Mouse (Mus musculus) heart, embryonic 12.5 days (tissue): Measurements from ENCODE around the gene Kynu. TPM values are rescaled to one million over a fixed set of nuclear protein-coding genes. Genes with fewer than 3 reads are reported as not detected.

Experiments
- ATAC-seq: fragments of 200-750 bp; cut with Nextera tagmentation; 2 replicates; pipeline ENCODE4 v1.8.0; 2017; ENCODE audit warnings: moderate TSS enrichment, moderate library complexity; ENCODE audit not compliant: insufficient number of reproducible peaks, low FRiP score
- H3K27ac ChIP-seq: fragments of 300-500 bp; sonication (generic); 2 replicates; pipeline ENCODE4 v1.5.1; 2016; ENCODE audit warnings: mild to moderate bottlenecking, moderate library complexity; ENCODE audit not compliant: poor library complexity, severe bottlenecking
- H3K27me3 ChIP-seq: fragments of 300-500 bp; sonication (generic); replicated peaks from 2 replicates; pipeline ENCODE4 v1.6.1; 2016; ENCODE audit warnings: mild to moderate bottlenecking, moderate library complexity
- H3K36me3 ChIP-seq: fragments of 300-500 bp; sonication (generic); 2 replicates; pipeline ENCODE4 v1.6.1; 2016; ENCODE audit warnings: mild to moderate bottlenecking, moderate library complexity
- H3K4me1 ChIP-seq: fragments of 300-500 bp; sonication (generic); replicated peaks from 2 replicates; pipeline ENCODE4 v1.6.1; 2016; ENCODE audit warnings: mild to moderate bottlenecking
- H3K4me2 ChIP-seq: fragments of 300-500 bp; sonication (generic); 2 replicates; pipeline ENCODE4 v1.6.1; 2016; ENCODE audit warnings: mild to moderate bottlenecking, moderate library complexity
- H3K4me3 ChIP-seq: fragments of 300-500 bp; sonication (generic); 2 replicates; pipeline ENCODE4 v1.5.1; 2016; ENCODE audit warnings: mild to moderate bottlenecking
- H3K9ac ChIP-seq: fragments of 300-500 bp; sonication (generic); 2 replicates; pipeline ENCODE4 v1.6.1; 2016; ENCODE audit warnings: mild to moderate bottlenecking, moderate library complexity
- H3K9me3 ChIP-seq: fragments of 300-500 bp; sonication (generic); replicated peaks from 2 replicates; pipeline ENCODE4 v1.6.1; 2016; ENCODE audit warnings: mild to moderate bottlenecking, moderate library complexity
- WGBS: fragments of 180-500 bp; shearing (Covaris S2); methylation state at CpG from one replicate; pipeline ENCODE4 v1.1.7; 2016; 5-methylcytosine and 5-hydroxymethylcytosine counted together
- polyA plus RNA-seq: library from polyadenylated mRNA; unstranded; fragments of >200 nt; fragmentation: Nextera tagmentation; extraction: Ambion mirVana; gene quantifications from 2 replicates; pipeline ENCODE4 v1.2.1, GENCODE M21; 2016

Gene Kynu
- polyA plus RNA-seq, 1 experiment from 2014 or later = not detected

DNA sequence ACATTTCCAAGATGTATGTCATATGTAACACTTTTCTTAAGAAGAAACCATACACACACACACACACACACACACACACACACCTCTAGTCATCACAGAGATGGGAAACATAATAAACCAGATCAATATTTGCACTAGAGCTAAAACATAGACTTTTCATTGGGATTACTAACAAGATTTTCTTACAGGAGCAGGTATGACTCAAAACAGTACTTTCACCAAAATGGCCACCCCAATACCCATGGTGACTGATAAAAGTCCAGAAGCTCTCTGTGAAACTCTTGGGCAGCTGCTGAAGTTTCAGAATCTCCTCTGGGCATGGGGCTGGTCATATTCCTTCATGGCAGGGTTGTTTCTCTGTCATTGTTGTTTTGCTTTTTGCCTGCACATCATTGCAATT lies 114.5 kb downstream of the Kynu start:
- Histone ChIP-seq H3K4me2 (no peak overlapping the region), H3K4me1 (no peaks in the 10 kb centered on the region), H3K9ac (no peak overlapping the region), H3K27me3 (no peaks in the 10 kb centered on the region), H3K9me3 (no peaks in the 10 kb centered on the region), H3K36me3 (no peaks in the 10 kb centered on the region), H3K4me3 (no peak overlapping the region), H3K27ac (no peak overlapping the region)
- no peak for ATAC-seq

- Histone ChIP-seq H3K4me2 (no peak overlapping the region), H3K27me3 (no peaks in the 10 kb centered on the region), H3K27ac (no peak overlapping the region), H3K9me3 (no peaks in the 10 kb centered on the region), H3K36me3 (no peaks in the 10 kb centered on the region), H3K4me3 (no peak overlapping the region), H3K9ac (no peak overlapping the region), H3K4me1 (no peaks in the 10 kb centered on the region)
- 3% methylated on average over 6 of the region's 6 CpGs for WGBS
- no peak; the same call in 1 of the 2 replicates for ATAC-seq
Measured at GRCm38 (mm10) chr2:43673619-43674018, 118.5 kb downstream of the Kynu start.

GRCm38 (mm10) chr2:43674098-43674497 lies 119.0 kb downstream of the Kynu start:
- no peak for ATAC-seq
- 48% methylated on average over 3 of the region's 3 CpGs for WGBS
- Histone ChIP-seq H3K27me3 (no peaks in the 10 kb centered on the region), H3K4me3 (no peak overlapping the region), H3K4me2 (no peak overlapping the region), H3K9me3 (no peaks in the 10 kb centered on the region), H3K36me3 (no peaks in the 10 kb centered on the region), H3K4me1 (no peaks in the 10 kb centered on the region), H3K27ac (no peak overlapping the region), H3K9ac (no peak overlapping the region)

DNA sequence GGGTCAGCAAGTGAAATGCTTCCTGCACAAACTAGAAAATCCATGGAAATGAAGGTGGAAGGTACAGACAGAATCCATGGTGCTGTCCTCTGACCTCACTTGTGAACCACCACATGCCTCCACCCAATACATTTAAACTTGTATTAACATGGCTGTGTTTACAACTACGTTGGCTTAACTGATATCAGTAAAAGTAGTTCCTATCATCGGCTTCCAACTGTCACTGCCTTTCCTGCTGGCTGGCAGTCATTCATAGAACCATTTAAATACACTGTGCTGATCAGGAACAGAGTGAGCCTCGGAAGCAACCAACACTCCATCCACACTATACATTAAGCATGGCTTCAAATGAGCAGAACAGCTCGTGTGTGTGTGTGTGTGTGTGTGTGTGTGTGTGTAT lies 120.1 kb downstream of the Kynu start:
- WGBS = 46% methylated on average over 4 of the region's 4 CpGs
- Histone ChIP-seq H3K4me1 (no peaks in the 10 kb centered on the region), H3K36me3 (no peaks in the 10 kb centered on the region), H3K9ac (no peak overlapping the region), H3K27me3 (no peaks in the 10 kb centered on the region), H3K9me3 (no peaks in the 10 kb centered on the region), H3K27ac (no peak overlapping the region), H3K4me2 (no peak overlapping the region), H3K4me3 (no peak overlapping the region)
- ATAC-seq = no peak

DNA sequence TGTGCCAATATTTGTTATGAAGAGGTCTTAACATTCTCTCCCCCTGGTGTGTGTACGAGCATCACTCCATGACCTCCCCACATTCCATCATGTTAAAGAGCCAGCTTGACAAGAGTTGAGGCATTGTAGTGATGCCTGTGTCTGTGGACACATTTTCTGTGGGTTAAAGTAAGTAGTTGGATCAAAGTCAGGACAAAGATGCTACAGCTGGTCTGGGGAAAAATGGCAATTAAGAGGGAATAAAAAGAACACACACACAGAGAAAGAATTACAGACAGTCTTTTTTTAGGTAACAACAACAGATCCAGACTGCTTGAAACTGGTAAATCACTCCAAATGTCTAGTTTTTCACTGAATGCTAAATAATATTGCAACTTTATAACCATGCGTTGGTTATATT lies 135.3 kb downstream of the Kynu start:
- no peak overlapping the region for H3K27ac ChIP-seq
- no peaks in the 10 kb centered on the region for H3K9me3 ChIP-seq
- H3K27me3 ChIP-seq = no peaks in the 10 kb centered on the region
- no peak overlapping the region for H3K4me3 ChIP-seq
- H3K4me2 ChIP-seq = no peak overlapping the region
- ATAC-seq = no peak
- no peak overlapping the region for H3K9ac ChIP-seq
- H3K4me1 ChIP-seq = no peaks in the 10 kb centered on the region
- 70% methylated on average over 2 of the region's 2 CpGs for WGBS
- no peaks in the 10 kb centered on the region for H3K36me3 ChIP-seq

DNA sequence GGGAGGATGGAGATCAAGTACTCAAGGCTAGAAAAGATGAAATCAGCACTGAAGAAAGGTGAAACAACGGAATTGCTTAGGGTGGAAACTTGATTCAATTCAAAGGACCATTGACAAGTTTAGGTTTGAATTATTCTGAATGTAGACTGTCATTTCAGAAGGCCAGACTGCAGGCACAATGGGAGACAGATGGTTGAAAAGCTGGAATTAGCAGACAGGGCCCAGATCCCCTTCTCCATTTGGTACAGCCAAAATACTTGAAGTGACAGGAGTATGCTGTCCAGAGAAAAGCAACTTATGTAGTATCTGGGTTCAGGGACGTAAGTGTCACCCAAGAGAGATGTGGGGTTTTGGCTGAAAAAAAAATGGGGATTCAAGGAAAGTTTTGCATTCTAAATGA lies 136.2 kb downstream of the Kynu start:
- Histone ChIP-seq H3K4me1 (no peaks in the 10 kb centered on the region), H3K9ac (no peak overlapping the region), H3K4me3 (no peak overlapping the region), H3K4me2 (no peak overlapping the region), H3K27ac (no peak overlapping the region), H3K9me3 (no peaks in the 10 kb centered on the region), H3K36me3 (no peaks in the 10 kb centered on the region), H3K27me3 (no peaks in the 10 kb centered on the region)
- ATAC-seq = no peak
- 61% methylated on average over 2 of the region's 2 CpGs for WGBS

- no peak overlapping the region for H3K27ac ChIP-seq
- no peak overlapping the region for H3K4me2 ChIP-seq
- H3K4me1 ChIP-seq = no peaks in the 10 kb centered on the region
- 83% methylated on average over 3 of the region's 3 CpGs for WGBS
- no peaks in the 10 kb centered on the region for H3K36me3 ChIP-seq
- no peaks in the 10 kb centered on the region for H3K9me3 ChIP-seq
- no peak overlapping the region for H3K9ac ChIP-seq
- ATAC-seq = no peak
- no peaks in the 10 kb centered on the region for H3K27me3 ChIP-seq
- no peak overlapping the region for H3K4me3 ChIP-seq
Measured at GRCm38 (mm10) chr2:43695635-43696034, 140.5 kb downstream of the Kynu start.

GRCm38 (mm10) chr2:43712611-43713138 lies 157.5 kb downstream of the Kynu start:
- Histone ChIP-seq H3K4me1 (no peaks in the 10 kb centered on the region), H3K27me3 (no peaks in the 10 kb centered on the region), H3K4me2 (no peak overlapping the region), H3K9ac (no peak overlapping the region), H3K27ac (no peak overlapping the region), H3K9me3 (no peaks in the 10 kb centered on the region), H3K4me3 (no peak overlapping the region), H3K36me3 (no peaks in the 10 kb centered on the region)
- no peak for ATAC-seq
- 85% methylated on average over 2 of the region's 2 CpGs for WGBS

DNA sequence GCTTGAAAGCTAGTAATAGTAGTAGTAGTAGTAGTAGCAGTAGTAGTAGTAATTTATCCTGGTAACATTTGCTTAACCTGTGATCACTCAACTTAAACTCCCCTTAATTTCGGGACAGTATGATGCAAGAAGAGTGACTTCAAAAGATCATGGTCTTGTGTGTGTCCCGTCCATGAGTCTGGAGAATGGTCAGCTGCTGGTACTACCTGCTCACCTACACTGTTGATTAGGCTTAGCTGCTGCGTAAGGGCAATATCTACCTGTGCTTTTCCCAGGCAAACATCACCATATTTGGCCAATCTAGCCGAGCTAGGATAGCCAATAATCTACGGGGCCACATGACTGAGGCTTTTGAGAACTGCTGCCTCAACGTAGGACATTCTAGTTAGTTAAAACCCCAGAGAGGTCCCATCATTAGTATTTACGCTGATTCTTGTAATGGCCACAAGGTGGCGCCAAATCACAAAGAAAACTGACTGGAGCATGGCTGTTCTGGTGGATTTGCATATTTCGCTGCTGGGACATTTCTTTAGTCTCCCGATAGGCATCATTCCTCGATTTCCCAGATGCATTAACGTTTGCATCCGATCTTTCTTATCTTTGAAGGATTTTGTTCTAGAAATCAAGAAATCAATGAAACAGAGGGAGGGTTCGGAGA lies 167.4 kb downstream of the Kynu start:
- WGBS = 17% methylated on average over 14 of the region's 14 CpGs
- Histone ChIP-seq H3K9me3 (no peaks in the 10 kb centered on the region), H3K27ac (no peak overlapping the region), H3K9ac (no peak overlapping the region), H3K4me1 (no peaks in the 10 kb centered on the region), H3K4me3 (0 out of 2 replicates have a peak overlapping the region, but pooled peaks have one; percentile 15), H3K27me3 (no peaks in the 10 kb centered on the region), H3K4me2 (peak overlapping the region; percentile 53), H3K36me3 (no peaks in the 10 kb centered on the region)
- no peak for ATAC-seq

GRCm38 (mm10) chr2:43723104-43723541 lies 168.0 kb downstream of the Kynu start:
- 52% methylated on average over 7 of the region's 7 CpGs for WGBS
- 0 out of 2 replicates have a peak overlapping the region, but pooled peaks have one; percentile 15 for H3K4me3 ChIP-seq
- no peak overlapping the region for H3K9ac ChIP-seq
- H3K4me1 ChIP-seq = no peaks in the 10 kb centered on the region
- no peaks in the 10 kb centered on the region for H3K36me3 ChIP-seq
- H3K4me2 ChIP-seq = peak overlapping the region; percentile 53
- no peak for ATAC-seq
- H3K27me3 ChIP-seq = no peaks in the 10 kb centered on the region
- no peaks in the 10 kb centered on the region for H3K9me3 ChIP-seq
- no peak overlapping the region for H3K27ac ChIP-seq

- no peaks in the 10 kb centered on the region for H3K36me3 ChIP-seq
- H3K4me2 ChIP-seq = no peak overlapping the region
- no peaks in the 10 kb centered on the region for H3K4me1 ChIP-seq
- no peaks in the 10 kb centered on the region for H3K27me3 ChIP-seq
- no peak overlapping the region for H3K9ac ChIP-seq
- no peak overlapping the region for H3K27ac ChIP-seq
- H3K4me3 ChIP-seq = no peak overlapping the region
- H3K9me3 ChIP-seq = no peaks in the 10 kb centered on the region; the same call in 1 of the 2 replicates
- ATAC-seq = no peak
- 74% methylated on average over 5 of the region's 5 CpGs for WGBS
Measured at GRCm38 (mm10) chr2:43727181-43727580, 172.1 kb downstream of the Kynu start.

DNA sequence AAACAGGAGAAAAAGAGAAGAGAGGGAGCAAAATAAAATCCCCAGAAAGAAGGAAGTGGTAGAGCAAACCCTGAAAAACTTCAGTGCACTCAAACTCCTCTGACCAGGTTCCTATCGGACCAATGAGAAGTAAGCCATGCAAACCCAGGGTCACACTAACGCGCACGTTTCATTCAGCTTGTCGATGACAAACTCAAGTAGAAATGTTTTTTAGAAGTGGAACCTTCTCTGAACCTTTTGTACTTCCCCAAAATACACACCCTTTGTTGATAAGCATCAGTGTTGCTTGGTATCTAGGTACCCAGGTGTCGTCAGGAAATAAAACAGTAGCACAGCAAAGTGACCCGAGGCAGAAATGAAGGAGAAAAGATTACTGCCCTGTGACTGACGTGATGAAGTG lies 172.6 kb downstream of the Kynu start:
- no peak for ATAC-seq
- no peak overlapping the region for H3K4me2 ChIP-seq
- no peak overlapping the region for H3K9ac ChIP-seq
- no peak overlapping the region for H3K27ac ChIP-seq
- 49% methylated on average over 8 of the region's 8 CpGs for WGBS
- H3K36me3 ChIP-seq = no peaks in the 10 kb centered on the region
- H3K4me3 ChIP-seq = no peak overlapping the region
- no peaks in the 10 kb centered on the region for H3K4me1 ChIP-seq
- no peaks in the 10 kb centered on the region; the same call in 1 of the 2 replicates for H3K9me3 ChIP-seq
- H3K27me3 ChIP-seq = no peaks in the 10 kb centered on the region
